Mouse (Mus musculus) CH12.LX (cell line): Measurements from ENCODE around the gene Tmem199.

ENCODE experiments used
- CTCF ChIP-seq, 2 experiments: IDR thresholded peaks in 1 of 2; conservative IDR thresholded peaks in 1 of 2; 2 replicates each; pipeline ENCODE4 v1.5.1; 2011 to 2012; ENCODE audit warnings: low read depth in 2 of 2, low read length in 2 of 2, improper control_type of control experiment in 1 of 2, inconsistent platforms in 1 of 2, mild to moderate bottlenecking in 1 of 2, moderate library complexity in 1 of 2
- ETS1 ChIP-seq: conservative IDR thresholded peaks from 2 replicates; pipeline ENCODE4 v1.6.1; 2012; ENCODE audit warnings: low read depth, mild to moderate bottlenecking, inconsistent platforms, low read length, improper control_type of control experiment, moderate library complexity
- POLR2A ChIP-seq: IDR thresholded peaks from 2 replicates; pipeline ENCODE4 v1.6.1; 2011; ENCODE audit warnings: low read depth, mild to moderate bottlenecking, improper control_type of control experiment, low read length
- ZC3H11A ChIP-seq: IDR thresholded peaks from 2 replicates; pipeline ENCODE4 v1.6.1; 2012; ENCODE audit warnings: low read depth, mild to moderate bottlenecking, inconsistent platforms, low read length, improper control_type of control experiment
- ZNF384 ChIP-seq: IDR thresholded peaks from 2 replicates; pipeline ENCODE4 v1.6.1; 2012; ENCODE audit warnings: low read depth, low read length, improper control_type of control experiment, inconsistent platforms

DNA sequence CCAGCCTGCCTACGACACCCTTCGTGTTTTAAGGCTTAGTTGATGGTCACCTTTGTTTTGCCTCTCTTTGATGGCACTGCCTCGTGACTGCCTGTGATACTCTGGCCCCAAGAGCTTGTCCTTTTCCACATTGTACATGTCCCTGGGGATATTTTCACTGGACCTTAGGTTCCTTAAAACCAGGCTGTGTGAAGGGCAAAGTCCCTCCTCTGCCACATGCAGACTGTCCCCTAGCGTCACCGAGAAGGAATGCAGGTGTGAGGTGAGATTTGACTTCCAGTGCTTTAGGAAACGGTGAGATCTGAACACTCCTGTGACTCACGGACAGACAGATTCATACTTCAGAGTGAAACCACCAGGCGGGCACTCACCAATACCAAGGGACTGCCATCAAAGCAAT is 45.3 kb upstream of the Tmem199 start:
- TF ChIP-seq CTCF (conservative IDR thresholded peaks at IDR 0.05 in 1 of 2, IDR thresholded peaks at IDR 0.05 in 1 of 2; ENCODE audit: low read depth in 2 of 2, low read length in 2 of 2) (peak; percentile 76 to 82), POLR2A (no peak), ETS1 (no peak), ZC3H11A (no peak), ZNF384 (no peak)
